Mouse (Mus musculus) liver, embryonic 14.5 days (tissue): ENCODE measurements around the gene Sept3.

Experiments used
- CTCF ChIP-seq: IDR thresholded peaks from 2 replicates; pipeline ENCODE4 v1.5.1; 2016; ENCODE audit warnings: antibody characterized with exemption, low read depth, control low read depth
- EP300 ChIP-seq: IDR thresholded peaks from 2 replicates; pipeline ENCODE4 v1.6.1; 2016; ENCODE audit warnings: antibody characterized with exemption, low read depth

- no peak for TF ChIP-seq CTCF
- peak; percentile 97 for TF ChIP-seq EP300
These were observed 67.2 kb downstream of the Sept3 start for GRCm38 (mm10) chr15:82341675-82342542.
